Mouse (Mus musculus) gastrocnemius, postnatal 4 days (tissue): ENCODE measurements around the gene Nedd4. TPM values are rescaled to one million over a fixed set of nuclear protein-coding genes. Genes with fewer than 3 reads are reported as not detected.
A peak's percentile ranks its signal among the peaks of the same experiment; 100 is the strongest.
"Not testable (repeated sequence)": the region's sequence is repeated elsewhere in the genome, so short reads cannot be mapped to it uniquely, and the experiment has no call there.

Experiments
- DNase-seq, 2 experiments: peaks; one replicate each; pipeline ENCODE4 v3.0.0; 2021 to 2022; ENCODE audit warnings: low spot score in 2 of 2, mixed read lengths in 2 of 2
- total RNA-seq, 2 experiments: library from RNA; stranded (reverse); gene quantifications; 2 replicates each; pipeline ENCODE4 v1.2.3; 2021

Gene Nedd4
- total RNA-seq, 2 experiments from 2014 or later: 884 to 908 TPM

DNA sequence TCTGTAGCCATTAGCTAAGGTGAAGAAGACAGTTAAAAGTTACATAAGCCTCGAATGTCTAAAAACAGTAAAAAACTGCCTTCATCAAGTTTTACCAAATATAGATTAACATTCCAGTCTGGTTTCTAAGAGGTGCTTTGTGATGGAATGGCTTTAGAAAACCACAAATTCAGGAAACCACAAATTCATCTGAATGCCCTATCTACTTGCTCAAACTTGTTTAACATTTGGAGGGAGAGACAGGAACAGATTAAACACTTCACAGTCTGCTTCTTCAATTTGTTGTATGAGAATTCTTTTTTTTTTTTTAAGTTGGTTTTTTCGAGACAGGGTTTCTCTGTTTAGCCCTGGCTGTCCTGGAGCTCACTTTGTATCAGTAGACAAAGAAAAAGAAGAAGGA lies 12.4 kb upstream of the Nedd4 start:
- DNase-seq: no peak

DNA sequence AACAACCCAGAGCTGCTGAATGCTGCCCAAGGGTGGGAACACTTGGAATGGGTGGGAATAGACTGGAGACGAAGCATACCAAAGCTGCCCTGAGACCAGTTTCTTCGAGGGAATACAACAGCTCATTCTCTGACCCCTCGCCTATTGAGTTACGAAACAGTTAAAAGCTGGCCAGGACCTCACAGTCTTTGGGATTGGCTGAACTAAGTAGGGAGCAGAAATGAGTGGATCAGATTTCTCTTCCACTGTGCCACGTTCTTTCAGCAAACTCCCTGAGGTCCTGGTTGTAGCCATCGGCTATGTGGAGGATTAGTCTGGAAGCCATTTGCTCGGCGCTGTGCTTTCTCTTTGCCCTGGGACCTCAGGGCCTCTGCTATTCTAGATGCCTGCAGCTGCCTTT lies 9.2 kb upstream of the Nedd4 start:
- DNase-seq: peak in 1 of 2 experiments; percentile 64

DNA sequence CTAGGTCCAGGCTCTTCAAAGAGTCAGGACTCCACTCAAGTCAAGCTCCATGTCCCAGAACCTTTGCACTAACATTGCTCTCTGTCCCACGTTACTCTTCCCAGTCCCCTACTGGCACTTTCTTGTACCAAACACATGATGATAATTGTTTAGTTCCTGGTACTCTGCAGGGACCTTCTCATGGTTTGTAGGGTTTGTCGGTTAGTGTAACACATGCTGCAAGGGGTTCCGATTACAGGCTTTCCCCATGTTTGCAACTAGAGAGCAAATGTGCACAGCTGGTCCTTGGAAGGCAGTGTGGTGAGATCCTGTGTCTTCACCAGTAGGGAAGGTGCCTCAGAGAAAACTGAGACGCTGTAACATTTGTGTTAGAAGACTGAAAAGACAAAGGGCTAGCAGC lies 8.6 kb upstream of the Nedd4 start:
- DNase-seq: peak in 1 of 2 experiments; percentile 45

DNA sequence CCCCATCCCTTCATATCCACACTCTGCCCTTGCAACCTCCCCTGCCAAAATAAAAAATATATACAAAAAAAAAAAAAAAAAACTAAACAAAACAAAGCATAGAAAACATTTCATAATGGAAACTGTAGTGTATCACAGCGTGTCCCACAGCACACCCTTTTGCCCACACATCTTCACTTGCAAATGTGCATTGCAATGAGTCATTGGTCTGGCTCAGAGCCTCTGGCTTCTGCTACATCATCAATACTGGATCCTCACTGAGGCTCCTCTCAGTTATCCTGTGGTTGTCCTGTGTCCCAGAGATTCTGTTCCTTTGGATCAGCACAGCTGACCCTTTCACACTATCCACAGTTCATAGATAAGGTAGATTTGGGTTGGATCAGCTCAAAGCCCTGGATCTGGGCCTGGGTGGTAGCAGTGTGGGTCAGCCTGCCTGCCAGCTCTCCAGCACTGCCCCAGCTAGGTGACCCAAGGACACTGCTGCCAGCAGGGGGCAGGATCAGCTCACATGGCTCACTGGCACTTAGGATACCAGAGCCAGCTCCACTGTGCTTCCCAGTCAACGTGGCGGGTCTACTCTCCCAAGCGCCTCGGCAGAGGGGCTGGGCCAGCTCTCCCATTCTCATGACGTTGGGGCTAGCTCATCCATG lies 7.4 kb upstream of the Nedd4 start:
- DNase-seq: peak in 1 of 2 experiments; percentile 70

- peak in 1 of 2 experiments; percentile 47 for DNase-seq
Observed at GRCm38 (mm10) chr9:72655602-72656001, 6.5 kb upstream of the Nedd4 start.

GRCm38 (mm10) chr9:72656491-72656890 lies 5.7 kb upstream of the Nedd4 start:
- no peak for DNase-seq

GRCm38 (mm10) chr9:72656940-72657339 lies 5.2 kb upstream of the Nedd4 start:
- no peak for DNase-seq

- no peak for DNase-seq
Observed at GRCm38 (mm10) chr9:72657694-72658093, 4.5 kb upstream of the Nedd4 start.

DNA sequence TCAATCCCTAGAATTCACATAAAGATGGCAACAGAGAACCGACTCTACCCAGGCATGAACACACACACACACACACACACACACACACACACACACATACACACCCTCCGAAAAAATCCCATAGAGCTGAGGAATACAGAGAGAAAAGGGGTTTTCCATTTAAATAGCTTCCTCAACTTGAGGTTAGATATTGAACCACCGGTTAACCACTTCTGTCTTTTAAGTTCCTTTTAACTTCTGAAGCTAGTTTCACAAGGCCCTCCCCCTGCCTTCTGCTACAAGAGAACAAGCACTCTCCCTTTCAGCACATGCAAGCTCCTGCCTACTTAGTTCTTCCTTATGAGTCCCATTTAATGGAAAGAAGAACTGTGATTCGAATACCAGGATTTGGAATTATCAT lies 2.0 kb upstream of the Nedd4 start:
- no peak for DNase-seq

GRCm38 (mm10) chr9:72660911-72661310 lies 1.2 kb upstream of the Nedd4 start:
- no peak for DNase-seq

GRCm38 (mm10) chr9:72661561-72661894 lies 618 bp upstream of the Nedd4 start:
- DNase-seq: no peak

DNA sequence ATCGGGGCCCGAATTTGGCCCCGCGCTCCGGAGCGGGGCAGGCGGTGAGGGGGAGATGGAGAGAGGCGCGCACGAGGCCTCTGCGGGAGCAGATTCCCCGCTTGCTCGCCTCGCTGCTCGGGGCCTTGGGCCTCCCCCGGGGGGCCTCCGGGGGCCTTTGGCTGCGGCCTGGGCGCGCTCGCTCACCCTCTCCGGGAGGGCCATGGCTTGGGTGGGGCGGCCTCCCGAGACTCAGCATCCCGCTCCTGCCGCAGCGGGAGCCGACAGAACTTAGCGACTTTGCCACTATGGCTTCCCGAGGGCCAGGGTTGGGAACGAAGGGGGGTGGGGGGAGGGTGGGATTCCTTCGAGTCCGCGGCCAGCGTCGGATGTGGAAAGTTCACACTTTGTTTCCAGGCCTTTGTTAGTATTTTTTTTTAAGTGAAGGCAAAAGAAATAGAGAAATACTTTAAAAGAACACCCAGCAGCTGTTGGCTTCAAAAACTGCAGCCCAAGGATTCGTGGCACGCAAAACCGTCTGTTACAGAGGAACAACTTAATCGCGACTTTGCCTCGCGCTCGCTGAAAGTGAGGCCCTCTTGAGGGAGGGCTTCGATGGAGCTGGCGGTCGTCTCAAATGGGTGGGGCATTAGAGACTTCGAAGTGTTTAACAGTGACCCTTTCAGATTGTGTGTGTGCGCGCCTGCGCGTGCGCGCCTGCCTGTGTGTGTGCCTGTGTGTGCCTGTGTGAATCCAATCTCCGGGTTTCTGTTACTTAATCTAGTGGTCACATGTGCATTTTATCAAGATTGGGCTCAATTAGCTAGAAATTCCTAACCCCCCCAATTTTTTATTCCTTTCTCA lies 766 bp downstream of the Nedd4 start:
- peak; percentile 64 to 89 for DNase-seq

GRCm38 (mm10) chr9:72663534-72663918 lies 1.4 kb downstream of the Nedd4 start:
- no peak for DNase-seq

DNA sequence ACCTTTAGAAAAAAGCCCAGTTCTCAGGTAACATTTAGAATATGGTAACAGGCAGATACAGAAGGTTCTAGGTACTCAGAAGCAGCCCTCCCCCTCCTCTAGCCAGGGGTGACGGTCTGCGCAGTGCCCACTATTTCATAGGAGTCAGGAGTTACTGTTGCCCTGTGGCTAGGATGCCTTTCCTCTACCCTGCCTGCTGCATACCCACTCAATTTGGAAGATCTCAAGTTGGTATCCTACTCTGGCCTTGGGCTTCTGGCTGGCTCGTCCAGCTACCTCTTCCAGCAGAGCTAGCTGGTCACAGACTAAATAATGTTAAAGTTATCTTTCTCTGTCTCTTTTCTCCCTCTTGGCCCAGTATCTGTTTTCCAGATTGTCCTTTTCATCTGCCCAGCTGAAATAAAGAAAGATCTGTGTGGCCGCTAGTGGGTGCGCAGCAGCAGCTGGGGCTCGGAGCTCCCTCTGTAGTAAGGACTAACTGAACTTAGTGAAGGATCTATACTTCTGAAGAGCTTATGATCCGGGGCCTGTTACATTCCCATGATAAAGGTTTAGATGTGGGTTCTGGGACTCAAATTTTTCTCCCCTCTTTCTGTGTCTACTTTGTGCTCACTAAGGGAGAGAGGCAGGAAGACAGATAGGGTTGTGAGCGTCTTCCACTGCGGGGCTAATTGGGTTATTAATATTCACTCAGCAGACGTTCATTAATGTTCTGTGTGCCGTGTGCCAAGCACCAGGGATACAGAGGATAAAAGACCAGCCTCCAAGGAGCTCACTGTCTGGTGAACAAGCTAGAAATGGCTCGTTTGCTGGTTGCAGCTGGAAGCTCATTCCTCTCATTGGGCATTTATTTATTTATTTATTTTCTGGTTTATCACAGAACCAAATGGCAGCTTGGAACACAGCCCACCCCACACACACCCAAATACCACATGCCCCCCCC lies 2.5 kb downstream of the Nedd4 start:
- no peak for DNase-seq

GRCm38 (mm10) chr9:72665517-72665916 lies 3.4 kb downstream of the Nedd4 start:
- DNase-seq: no peak

DNA sequence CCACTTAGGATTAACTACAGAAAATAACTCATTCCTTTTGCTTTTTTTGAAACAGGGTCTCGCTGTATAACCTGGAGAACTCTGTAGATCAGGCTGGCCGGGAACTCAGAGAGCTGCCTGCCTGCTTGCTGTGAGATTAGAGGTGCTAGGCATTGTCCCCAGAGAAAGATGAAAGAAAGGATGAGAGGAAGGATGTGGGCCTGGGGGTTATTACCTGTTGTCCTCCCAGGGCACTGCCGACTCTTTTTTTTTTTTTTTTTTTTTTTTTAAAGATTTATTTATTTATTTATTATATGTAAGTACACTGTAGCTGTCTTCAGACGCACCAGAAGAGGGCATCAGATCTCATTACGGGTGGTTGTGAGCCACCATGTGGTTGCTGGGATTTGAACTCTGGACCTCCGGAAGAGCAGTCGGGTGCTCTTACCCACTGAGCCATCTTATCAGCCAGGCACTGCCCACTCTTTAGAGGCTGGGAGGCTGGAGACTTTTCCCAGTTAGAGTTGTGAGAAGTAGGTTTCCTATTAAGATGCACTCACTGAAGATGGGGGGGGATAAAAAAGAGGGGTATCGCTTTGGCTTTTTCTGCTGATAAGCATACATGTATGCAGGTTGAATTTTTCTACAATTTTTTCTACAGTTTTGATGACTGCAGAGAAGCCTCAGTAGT lies 4.3 kb downstream of the Nedd4 start:
- not testable (repeated sequence) for DNase-seq

GRCm38 (mm10) chr9:72667126-72667525 lies 5.0 kb downstream of the Nedd4 start:
- no peak for DNase-seq

DNA sequence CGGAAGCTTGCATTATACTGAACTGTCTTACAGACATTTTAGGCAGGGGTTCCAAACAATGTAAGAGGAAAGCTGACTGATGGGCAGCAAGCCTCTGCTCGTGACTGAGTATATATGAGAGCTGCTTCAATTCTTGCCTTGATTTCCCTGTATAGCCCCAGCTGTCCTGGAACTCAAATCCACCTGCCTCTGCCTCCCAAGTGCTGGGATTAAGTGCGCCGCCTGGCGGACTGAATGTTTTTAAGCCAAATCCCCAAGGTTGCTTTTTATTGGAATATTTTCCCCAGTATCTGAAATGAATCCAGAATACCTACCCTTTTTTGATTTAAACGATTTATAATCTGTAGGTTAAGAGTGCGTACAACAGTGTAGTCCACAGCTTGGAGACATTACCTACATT lies 7.2 kb downstream of the Nedd4 start:
- peak in 1 of 2 experiments; percentile 55 for DNase-seq

DNA sequence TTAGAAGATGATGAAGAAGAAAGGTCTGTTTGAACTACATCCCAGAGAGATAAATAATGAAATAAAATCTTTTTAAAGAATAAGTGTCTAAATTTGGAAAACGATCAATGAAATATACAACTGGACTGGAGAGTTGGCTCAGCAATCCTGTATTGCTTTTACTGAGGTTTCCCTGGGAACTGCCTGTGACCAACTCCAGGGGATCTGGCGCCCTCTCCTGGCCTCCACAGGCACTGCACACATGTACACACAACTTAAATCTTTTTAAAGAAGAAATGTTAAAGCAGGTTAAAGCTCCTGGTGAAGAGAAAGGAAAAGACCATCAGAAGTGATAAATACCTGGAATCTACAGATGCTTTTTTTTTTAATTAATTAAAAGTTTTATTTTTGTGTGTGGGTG lies 10.2 kb downstream of the Nedd4 start:
- DNase-seq: peak; percentile 69 to 85

- no peak for DNase-seq
Observed at GRCm38 (mm10) chr9:72674957-72675744, 13.0 kb downstream of the Nedd4 start.
